Mouse (Mus musculus): ENCODE measurements at regions not wholly inside any gene's neighbourhood (a gene's known extent, or its start where the extent isn't known, plus 50 kb on each side); places are given as distances from the start of the nearest gene placed in this dataset.

DNA sequence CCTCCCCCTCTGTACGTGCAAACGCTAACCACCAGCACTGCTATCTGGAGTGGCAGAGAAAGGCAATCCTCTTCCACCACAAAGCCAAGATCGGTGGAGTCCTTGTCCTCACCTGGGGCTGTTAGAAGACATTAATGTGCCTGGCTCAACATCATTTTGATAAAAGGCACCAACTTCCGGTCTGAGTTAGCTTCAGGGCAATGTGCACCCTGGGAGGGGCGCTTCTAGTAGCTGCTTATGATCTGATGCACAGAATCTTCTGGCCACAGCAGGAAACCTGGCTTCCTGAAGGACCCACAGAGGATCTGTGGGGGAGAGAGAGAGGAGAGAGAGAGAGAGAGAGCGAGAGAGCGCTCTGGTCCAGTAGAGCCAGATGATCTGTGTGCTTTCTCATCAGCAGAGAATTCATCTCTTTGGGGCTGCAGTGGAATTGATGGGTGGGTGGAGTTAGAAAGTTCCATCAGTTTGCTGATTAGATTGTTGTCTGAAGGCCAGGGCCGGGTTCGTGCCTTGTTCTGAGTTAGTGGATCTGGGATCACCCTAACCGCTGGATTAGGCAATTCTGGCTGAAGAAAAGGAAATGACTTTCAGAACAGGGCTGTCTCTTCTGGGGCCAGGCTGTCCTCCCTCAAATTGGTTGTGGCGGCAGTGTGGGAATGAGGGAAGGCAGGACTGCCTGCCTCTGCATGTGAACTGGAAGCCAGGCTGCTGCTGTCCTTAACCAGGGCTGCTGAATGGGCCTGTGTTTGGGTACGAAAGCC, 101.3 kb upstream of the Pmepa1 start:
- TF ChIP-seq POLR2A (IDR thresholded peaks at IDR 0.05; ENCODE audit: insufficient read depth, low read depth, low read length) (no peak), CTCF (IDR thresholded peaks at IDR 0.05) (no peak), EP300 (IDR thresholded peaks at IDR 0.05; ENCODE audit: insufficient read depth, low read depth, low read length) (no peak)
- 34% methylated on average over 10 of the region's 12 CpGs for WGBS
- DNase-seq = peak; percentile 59 to 63
- no peak overlapping the region for H3K9ac ChIP-seq (ENCODE audit: low read depth, low read length)
- no peak overlapping the region for H3K4me3 ChIP-seq
- H3K79me2 ChIP-seq (replicated peaks; ENCODE audit: control insufficient read depth, insufficient read depth, low read length) = no peaks in the 10 kb centered on the region
- peaks cover 10% of the 10 kb centered on the region for H3K4me1 ChIP-seq (ENCODE audit: control insufficient read depth, insufficient read depth, low read length)
- intact Hi-C loops (cut with DNase I) = no loop called here
- H3K36me3 ChIP-seq (ENCODE audit: control insufficient read depth, insufficient read depth, low read length) = no peaks in the 10 kb centered on the region
- H3K27me3 ChIP-seq (ENCODE audit: control insufficient read depth, insufficient read depth, low read length) = no peaks in the 10 kb centered on the region
- no peak overlapping the region; the same call in 1 of the 2 replicates for H3K27ac ChIP-seq

DNA sequence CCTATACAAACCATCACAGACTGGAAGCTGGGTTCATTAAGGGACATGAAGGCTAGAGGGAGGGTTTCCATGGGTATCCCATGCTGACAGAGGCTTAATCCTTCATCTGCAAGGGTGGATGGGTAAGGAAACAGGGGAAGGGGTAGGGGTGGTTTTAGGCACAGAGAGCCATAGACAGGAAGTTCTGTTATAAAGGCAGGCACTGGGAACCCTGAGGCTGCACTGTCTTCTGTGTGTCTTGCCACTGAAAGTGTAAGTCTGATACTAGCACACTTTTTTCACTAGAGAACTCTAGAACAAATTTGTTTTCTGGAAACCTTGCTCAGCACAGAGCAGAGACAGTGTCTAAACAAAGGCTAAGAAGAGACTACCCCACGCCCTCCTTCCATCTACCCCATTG, 103.4 kb upstream of the Pmepa1 start:
- WGBS = 96% methylated on average over 1 of the region's 1 CpGs
- DNase-seq = no peak
- H3K4me1 ChIP-seq (ENCODE audit: control insufficient read depth, insufficient read depth, low read length) = peaks cover 10% of the 10 kb centered on the region
- no peak overlapping the region for H3K9ac ChIP-seq (ENCODE audit: low read depth, low read length)
- H3K27ac ChIP-seq = no peak overlapping the region
- H3K79me2 ChIP-seq (replicated peaks; ENCODE audit: control insufficient read depth, insufficient read depth, low read length) = no peaks in the 10 kb centered on the region
- TF ChIP-seq CTCF (IDR thresholded peaks at IDR 0.05) = no peak
- TF ChIP-seq EP300 (IDR thresholded peaks at IDR 0.05; ENCODE audit: insufficient read depth, low read depth, low read length) = no peak
- TF ChIP-seq POLR2A (IDR thresholded peaks at IDR 0.05; ENCODE audit: insufficient read depth, low read depth, low read length) = no peak
- no peaks in the 10 kb centered on the region for H3K36me3 ChIP-seq (ENCODE audit: control insufficient read depth, insufficient read depth, low read length)
- H3K4me3 ChIP-seq = no peak overlapping the region
- intact Hi-C loops (cut with DNase I) = no loop called here
- H3K27me3 ChIP-seq (ENCODE audit: control insufficient read depth, insufficient read depth, low read length) = no peaks in the 10 kb centered on the region

DNA sequence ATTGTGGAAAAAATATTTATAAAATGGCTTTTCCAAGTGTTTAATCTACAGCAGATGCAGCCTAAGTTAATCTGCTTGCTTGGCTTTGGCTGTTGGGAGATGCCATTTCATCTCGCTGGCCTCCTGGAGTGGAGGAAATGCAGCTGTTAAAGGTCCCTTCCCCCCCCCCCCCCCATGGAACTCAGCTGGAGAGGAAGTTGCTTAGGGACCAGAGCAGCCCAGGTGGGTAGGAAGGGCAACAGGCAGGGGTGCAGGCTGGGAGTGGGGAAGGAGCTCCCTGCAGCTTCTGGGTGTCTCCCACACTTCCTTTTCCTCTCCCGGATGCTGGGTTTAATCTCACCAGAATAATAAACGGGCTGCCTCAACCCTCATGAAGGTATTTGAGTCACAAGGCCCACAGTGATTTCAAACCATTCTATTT, 104.0 kb upstream of the Pmepa1 start:
- no peak for DNase-seq
- Histone ChIP-seq H3K4me3 (no peak overlapping the region), H3K9ac (ENCODE audit: low read depth, low read length) (no peak overlapping the region), H3K79me2 (replicated peaks; ENCODE audit: control insufficient read depth, insufficient read depth, low read length) (no peaks in the 10 kb centered on the region), H3K4me1 (ENCODE audit: control insufficient read depth, insufficient read depth, low read length) (peaks cover 10% of the 10 kb centered on the region), H3K27ac (no peak overlapping the region), H3K27me3 (ENCODE audit: control insufficient read depth, insufficient read depth, low read length) (no peaks in the 10 kb centered on the region), H3K36me3 (ENCODE audit: control insufficient read depth, insufficient read depth, low read length) (no peaks in the 10 kb centered on the region)
- TF ChIP-seq CTCF (IDR thresholded peaks at IDR 0.05) = no peak
- no peak for TF ChIP-seq EP300 (IDR thresholded peaks at IDR 0.05; ENCODE audit: insufficient read depth, low read depth, low read length)
- TF ChIP-seq POLR2A (IDR thresholded peaks at IDR 0.05; ENCODE audit: insufficient read depth, low read depth, low read length) = no peak
- WGBS = 22% methylated on average over 3 of the region's 3 CpGs
- intact Hi-C loops (cut with DNase I) = no loop called here

DNA sequence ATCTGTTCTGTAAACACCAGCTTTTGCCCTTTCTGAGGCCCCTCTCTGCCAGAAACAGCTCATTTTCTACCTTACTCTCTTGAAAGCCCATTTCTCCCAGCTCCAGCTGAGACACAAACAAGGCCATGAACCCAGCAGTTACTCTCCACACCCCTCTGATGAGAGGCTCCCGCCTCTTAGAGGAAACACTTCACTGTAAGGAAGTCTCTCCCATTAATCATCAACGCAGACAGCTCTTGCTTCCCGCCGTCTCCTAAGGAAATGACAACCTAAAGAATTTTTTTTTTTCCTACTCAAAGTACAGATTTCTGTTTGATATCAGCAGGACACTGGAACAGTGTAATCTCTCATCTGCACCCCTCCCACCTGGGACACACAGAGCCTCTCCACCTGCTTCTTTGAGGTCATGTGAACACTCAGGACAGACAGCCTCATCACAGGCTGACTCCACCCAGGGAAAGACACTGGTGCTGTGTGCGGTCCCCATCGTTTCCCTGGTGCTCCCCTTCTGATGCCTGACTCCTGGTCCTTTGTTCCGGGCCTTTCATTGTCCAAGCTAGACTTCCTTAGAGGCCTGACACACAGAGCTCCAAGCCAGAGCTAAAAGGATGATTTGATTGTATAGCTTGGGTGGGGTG, 106.0 kb upstream of the Pmepa1 start:
- Histone ChIP-seq H3K4me3 (no peak overlapping the region), H3K79me2 (replicated peaks; ENCODE audit: control insufficient read depth, insufficient read depth, low read length) (no peaks in the 10 kb centered on the region), H3K4me1 (ENCODE audit: control insufficient read depth, insufficient read depth, low read length) (peaks cover 15% of the 10 kb centered on the region), H3K9ac (ENCODE audit: low read depth, low read length) (no peak overlapping the region), H3K36me3 (ENCODE audit: control insufficient read depth, insufficient read depth, low read length) (no peaks in the 10 kb centered on the region), H3K27me3 (ENCODE audit: control insufficient read depth, insufficient read depth, low read length) (no peaks in the 10 kb centered on the region), H3K27ac (no peak overlapping the region)
- no peak for DNase-seq
- 46% methylated on average over 7 of the region's 7 CpGs for WGBS
- intact Hi-C loops (cut with DNase I) = no loop called here
- no peak for TF ChIP-seq EP300 (IDR thresholded peaks at IDR 0.05; ENCODE audit: insufficient read depth, low read depth, low read length)
- TF ChIP-seq CTCF (IDR thresholded peaks at IDR 0.05) = no peak
- TF ChIP-seq POLR2A (IDR thresholded peaks at IDR 0.05; ENCODE audit: insufficient read depth, low read depth, low read length) = no peak

DNA sequence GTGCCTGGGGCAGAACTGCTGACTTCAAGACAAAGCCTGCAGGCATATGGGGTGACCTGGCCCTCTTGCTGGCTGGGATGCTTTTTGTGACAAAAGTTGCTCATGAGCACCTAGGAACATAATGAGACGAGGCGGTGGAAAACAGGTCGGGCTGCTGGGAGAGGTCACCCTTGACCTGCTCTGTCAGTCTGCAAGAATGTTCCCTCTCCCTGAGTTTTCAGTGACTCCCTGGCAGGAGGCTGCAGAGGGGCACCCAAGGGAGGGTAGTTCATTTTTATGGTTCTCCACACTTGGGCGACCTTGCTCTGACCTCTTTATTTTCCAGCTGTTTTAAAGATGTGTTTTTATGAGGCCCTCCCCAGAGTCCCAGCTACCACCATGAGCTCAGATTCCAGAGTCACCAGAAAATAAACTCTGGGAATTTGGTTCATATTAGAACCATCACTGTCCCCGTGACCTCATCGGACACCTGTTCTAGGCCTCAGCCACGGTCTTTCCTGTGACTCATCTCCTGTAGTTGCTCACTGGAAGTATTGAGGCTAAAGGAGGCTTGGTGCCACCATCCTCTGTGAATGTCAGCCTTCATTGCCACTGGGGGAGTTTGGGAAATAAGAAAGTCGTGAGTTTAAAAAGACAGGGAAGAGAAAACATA, 108.7 kb upstream of the Pmepa1 start:
- Histone ChIP-seq H3K36me3 (ENCODE audit: control insufficient read depth, insufficient read depth, low read length) (no peaks in the 10 kb centered on the region), H3K4me1 (ENCODE audit: control insufficient read depth, insufficient read depth, low read length) (peaks cover 7% of the 10 kb centered on the region), H3K79me2 (replicated peaks; ENCODE audit: control insufficient read depth, insufficient read depth, low read length) (no peaks in the 10 kb centered on the region), H3K27ac (no peak overlapping the region), H3K9ac (ENCODE audit: low read depth, low read length) (no peak overlapping the region), H3K27me3 (ENCODE audit: control insufficient read depth, insufficient read depth, low read length) (no peaks in the 10 kb centered on the region), H3K4me3 (no peak overlapping the region)
- no peak for TF ChIP-seq CTCF (IDR thresholded peaks at IDR 0.05)
- TF ChIP-seq EP300 (IDR thresholded peaks at IDR 0.05; ENCODE audit: insufficient read depth, low read depth, low read length) = no peak
- no peak for TF ChIP-seq POLR2A (IDR thresholded peaks at IDR 0.05; ENCODE audit: insufficient read depth, low read depth, low read length)
- 55% methylated on average over 8 of the region's 8 CpGs for WGBS
- no peak for DNase-seq
- intact Hi-C loops (cut with DNase I) = no loop called here

DNA sequence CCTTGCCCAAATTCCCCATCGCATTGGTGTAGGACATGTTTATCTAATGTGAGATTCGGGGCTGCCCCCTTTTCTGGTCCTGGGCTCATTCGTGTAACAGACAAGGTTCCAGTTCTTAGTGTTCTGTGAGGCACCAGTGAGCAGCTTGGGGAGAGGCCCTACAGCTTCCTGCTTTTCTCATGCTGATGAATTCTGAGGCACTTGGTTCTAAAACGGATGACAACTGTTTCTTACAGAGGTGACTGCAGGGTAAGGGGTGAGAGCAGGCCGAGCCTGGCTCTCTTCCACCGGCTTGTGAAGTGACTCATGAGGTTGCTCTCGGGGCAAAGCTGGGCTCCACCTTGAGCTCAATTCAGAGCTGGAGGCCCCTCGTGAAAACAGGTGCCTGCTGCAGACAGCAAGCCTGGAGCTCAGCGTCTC, 109.4 kb upstream of the Pmepa1 start:
- Histone ChIP-seq H3K27ac (no peak overlapping the region), H3K79me2 (replicated peaks; ENCODE audit: control insufficient read depth, insufficient read depth, low read length) (no peaks in the 10 kb centered on the region), H3K27me3 (ENCODE audit: control insufficient read depth, insufficient read depth, low read length) (no peaks in the 10 kb centered on the region), H3K36me3 (ENCODE audit: control insufficient read depth, insufficient read depth, low read length) (no peaks in the 10 kb centered on the region), H3K4me1 (ENCODE audit: control insufficient read depth, insufficient read depth, low read length) (peaks cover 7% of the 10 kb centered on the region), H3K4me3 (no peak overlapping the region), H3K9ac (ENCODE audit: low read depth, low read length) (no peak overlapping the region; the same call in 1 of the 2 replicates)
- whole genome bisulfite sequencing = 47% methylated on average over 9 of the region's 9 CpGs
- intact Hi-C loops (cut with DNase I) = no loop called here
- no peak for DNase-seq
- TF ChIP-seq POLR2A (IDR thresholded peaks at IDR 0.05; ENCODE audit: insufficient read depth, low read depth, low read length) = no peak
- no peak for TF ChIP-seq CTCF (IDR thresholded peaks at IDR 0.05)
- no peak for TF ChIP-seq EP300 (IDR thresholded peaks at IDR 0.05; ENCODE audit: insufficient read depth, low read depth, low read length)
